Mouse (Mus musculus) liver, embryonic 12.5 days (tissue): ENCODE data around the gene Ugt2a2. TPM values are rescaled to one million over a fixed set of nuclear protein-coding genes. Genes with fewer than 3 reads are reported as not detected.
"Not testable (repeated sequence)": the region's sequence is repeated elsewhere in the genome, so short reads cannot be mapped to it uniquely, and the experiment has no call there.

Source experiments
- ATAC-seq: fragments of 200-750 bp; cut with Nextera tagmentation; 2 replicates; pipeline ENCODE4 v1.8.0; 2017; ENCODE audit warnings: moderate number of reproducible peaks, mild to moderate bottlenecking, moderate library complexity
- H3K27ac ChIP-seq: fragments of 300-500 bp; sonication (generic); 2 replicates; pipeline ENCODE4 v1.5.1; 2016; ENCODE audit warnings: mild to moderate bottlenecking
- H3K27me3 ChIP-seq: fragments of 300-500 bp; sonication (generic); replicated peaks from 2 replicates; pipeline ENCODE4 v1.6.1; 2016; ENCODE audit warnings: mild to moderate bottlenecking, moderate library complexity
- H3K36me3 ChIP-seq: fragments of 300-500 bp; sonication (generic); 2 replicates; pipeline ENCODE4 v1.6.1; 2016; ENCODE audit warnings: mild to moderate bottlenecking, moderate library complexity
- H3K4me1 ChIP-seq: fragments of 300-500 bp; sonication (generic); 2 replicates; pipeline ENCODE4 v1.6.1; 2016
- H3K4me2 ChIP-seq: fragments of 300-500 bp; sonication (generic); 2 replicates; pipeline ENCODE4 v1.6.1; 2016; ENCODE audit warnings: mild to moderate bottlenecking, moderate library complexity
- H3K4me3 ChIP-seq: fragments of 300-500 bp; sonication (generic); 2 replicates; pipeline ENCODE4 v1.5.1; 2016; ENCODE audit warnings: mild to moderate bottlenecking, moderate library complexity
- H3K9ac ChIP-seq: fragments of 300-500 bp; sonication (generic); 2 replicates; pipeline ENCODE4 v1.6.1; 2016; ENCODE audit warnings: mild to moderate bottlenecking, moderate library complexity
- H3K9me3 ChIP-seq: fragments of 300-500 bp; sonication (generic); replicated peaks from 2 replicates; pipeline ENCODE4 v1.6.1; 2016; ENCODE audit warnings: mild to moderate bottlenecking, moderate library complexity
- WGBS: fragments of 180-500 bp; shearing (Covaris S2); methylation state at CpG from one replicate; pipeline ENCODE4 v1.1.7; 2016; ENCODE audit not compliant: insufficient replicate concordance; 5-methylcytosine and 5-hydroxymethylcytosine counted together
- polyA plus RNA-seq: library from polyadenylated mRNA; unstranded; fragments of >200 nt; fragmentation: Nextera tagmentation; extraction: Ambion mirVana; gene quantifications from 2 replicates; pipeline ENCODE4 v1.2.1, GENCODE M21; 2016

Ugt2a2 gene
- polyA plus RNA-seq, 1 experiment from 2014 or later = not detected

DNA sequence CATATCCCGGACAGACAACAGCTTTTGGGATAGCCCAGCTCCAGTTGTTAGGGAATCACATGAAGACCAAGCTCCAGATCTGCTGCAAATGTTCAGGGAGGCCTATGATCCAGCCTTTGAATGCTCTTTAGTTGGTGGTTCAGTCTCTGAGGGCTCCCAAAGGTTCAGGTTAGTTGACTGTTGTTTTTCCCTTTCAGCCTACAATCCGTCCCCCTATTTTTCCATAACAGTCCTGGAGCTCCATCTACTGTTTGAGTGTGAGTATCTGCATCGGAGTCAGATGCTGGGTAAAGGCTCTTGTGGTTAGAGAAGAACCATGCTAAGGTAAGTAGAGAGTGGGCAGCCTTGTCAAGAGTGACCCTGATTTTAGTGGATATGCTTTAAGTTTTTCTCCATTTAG is 45.8 kb downstream of the Ugt2a2 start:
- Histone ChIP-seq H3K9ac (no peak overlapping the region), H3K4me3 (no peak overlapping the region), H3K36me3 (no peaks in the 10 kb centered on the region), H3K9me3 (no peaks in the 10 kb centered on the region), H3K4me2 (no peak overlapping the region), H3K4me1 (no peaks in the 10 kb centered on the region), H3K27ac (no peak overlapping the region), H3K27me3 (no peaks in the 10 kb centered on the region)
- WGBS = 35% methylated on average over 3 of the region's 3 CpGs
- no peak for ATAC-seq

DNA sequence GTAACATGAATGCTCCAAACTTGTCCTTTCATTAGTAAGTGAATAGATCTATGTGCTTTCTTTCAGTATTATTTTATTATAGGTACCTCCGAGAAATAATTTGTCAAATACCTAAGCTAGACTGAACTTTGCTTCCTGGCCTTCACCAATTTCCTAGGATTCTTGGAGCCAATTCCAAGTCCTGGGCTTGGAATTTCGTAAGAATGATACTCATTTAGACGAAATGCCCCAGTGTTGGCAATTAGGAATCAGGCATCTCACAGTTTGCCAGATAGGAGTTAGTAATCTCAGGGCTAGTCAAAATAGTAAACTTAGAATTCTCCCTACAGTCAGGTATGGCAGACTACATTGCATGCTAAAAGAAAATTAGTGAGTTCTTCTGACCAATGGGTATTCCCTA is 56.4 kb downstream of the Ugt2a2 start:
- H3K4me1 ChIP-seq = no peaks in the 10 kb centered on the region
- H3K4me2 ChIP-seq = no peak overlapping the region
- ATAC-seq = no peak
- no peaks in the 10 kb centered on the region for H3K27me3 ChIP-seq
- WGBS = 51% methylated on average over 3 of the region's 3 CpGs
- H3K4me3 ChIP-seq = no peak overlapping the region
- H3K9ac ChIP-seq = no peak overlapping the region
- H3K9me3 ChIP-seq = no peaks in the 10 kb centered on the region
- no peaks in the 10 kb centered on the region for H3K36me3 ChIP-seq
- no peak overlapping the region for H3K27ac ChIP-seq

DNA sequence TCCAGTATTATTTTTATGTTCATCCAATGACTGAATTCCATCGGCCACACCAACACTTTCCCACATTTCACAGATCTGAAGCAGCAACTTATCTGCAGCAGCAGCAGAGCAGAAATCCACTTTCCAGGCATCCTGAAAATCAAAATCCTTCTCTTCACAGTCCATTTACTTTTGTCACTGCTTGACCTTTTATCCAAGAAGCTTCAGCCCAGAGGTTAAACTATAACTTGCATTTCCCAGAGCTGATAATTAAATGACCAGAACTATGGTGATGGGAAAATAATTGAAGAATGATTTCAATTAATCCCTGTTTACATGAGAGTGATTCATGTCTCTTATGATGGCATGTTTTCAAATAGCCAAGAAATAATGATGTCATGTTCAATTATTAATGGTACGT is 58.0 kb downstream of the Ugt2a2 start, which contains the start of gene Ugt2b38:
Gene Ugt2b38, minus strand, starts transcription at position 163 of the 400 bp plus-strand sequence.
- WGBS = 77% methylated on average over 1 of the region's 2 CpGs
- H3K36me3 ChIP-seq, H3K4me2 ChIP-seq, H3K9ac ChIP-seq, H3K4me3 ChIP-seq, H3K27me3 ChIP-seq, H3K27ac ChIP-seq, H3K9me3 ChIP-seq, H3K4me1 ChIP-seq, ATAC-seq: not testable (repeated sequence)

Other genes with a start within 250 kb of the Ugt2a2 start
- not detected in 2 replicates for gene Ugt2b37, start 227.5 kb downstream of the Ugt2a2 start, polyA plus RNA-seq
- not detected in 2 replicates for gene Ugt2a3, start 145.1 kb downstream of the Ugt2a2 start, polyA plus RNA-seq
- gene Ugt2b38, start 58.1 kb downstream of the Ugt2a2 start, polyA plus RNA-seq = not detected in 2 replicates
- not detected in 2 replicates for gene Gm43638, start 4.5 kb upstream of the Ugt2a2 start, polyA plus RNA-seq
- gene Ugt2a1, start 8.6 kb upstream of the Ugt2a2 start, polyA plus RNA-seq = not detected in 2 replicates
- gene Sult1b1, start 55.9 kb upstream of the Ugt2a2 start, polyA plus RNA-seq = 0.48 and 0.64 TPM in 2 replicates
- 0.89 and 1.0 TPM in 2 replicates for gene Sult1d1, start 86.8 kb upstream of the Ugt2a2 start, polyA plus RNA-seq
- not detected in 2 replicates for gene Sult1e1, start 109.3 kb upstream of the Ugt2a2 start, polyA plus RNA-seq
- not detected in 2 replicates for gene Csn1s1, start 183.9 kb upstream of the Ugt2a2 start, polyA plus RNA-seq
- gene Csn2, start 217.4 kb upstream of the Ugt2a2 start, polyA plus RNA-seq = not detected in 2 replicates